Mouse (Mus musculus) bone marrow macrophage, adult 2 months (primary cell): ENCODE measurements around the gene Tmem189. TPM values are rescaled to one million over a fixed set of nuclear protein-coding genes. Genes with fewer than 3 reads are reported as not detected.
A peak's percentile ranks its signal among the peaks of the same experiment; 100 is the strongest.

Experiments
- H3K27ac ChIP-seq: 2 replicates; pipeline ENCODE4 v1.5.1; 2012; ENCODE audit warnings: low read depth, low read length; ENCODE audit not compliant: insufficient read depth
- H3K4me1 ChIP-seq: 2 replicates; pipeline ENCODE4 v1.6.1; 2012; ENCODE audit warnings: low read length; ENCODE audit not compliant: control insufficient read depth, insufficient read depth
- H3K4me3 ChIP-seq: 2 replicates; pipeline ENCODE4 v1.5.1; 2012; ENCODE audit warnings: mild to moderate bottlenecking, low read length, moderate library complexity; ENCODE audit not compliant: insufficient read depth
- CTCF ChIP-seq: IDR thresholded peaks from 2 replicates; pipeline ENCODE4 v1.5.1; 2012; ENCODE audit warnings: low read depth, mild to moderate bottlenecking, low read length, moderate library complexity
- POLR2A ChIP-seq: IDR thresholded peaks from 2 replicates; pipeline ENCODE4 v1.6.1; 2012; ENCODE audit warnings: mild to moderate bottlenecking, low read depth, low read length, borderline replicate concordance
- polyA plus RNA-seq: library from polyadenylated mRNA; stranded (reverse); fragments of >200 nt; gene quantifications from 2 replicates; pipeline ENCODE4 v1.2.4, GENCODE M21; 2012; ENCODE audit not compliant: missing spikeins, insufficient read depth, insufficient read length

Gene Tmem189
- polyA plus RNA-seq, 1 experiment = 138 TPM

DNA sequence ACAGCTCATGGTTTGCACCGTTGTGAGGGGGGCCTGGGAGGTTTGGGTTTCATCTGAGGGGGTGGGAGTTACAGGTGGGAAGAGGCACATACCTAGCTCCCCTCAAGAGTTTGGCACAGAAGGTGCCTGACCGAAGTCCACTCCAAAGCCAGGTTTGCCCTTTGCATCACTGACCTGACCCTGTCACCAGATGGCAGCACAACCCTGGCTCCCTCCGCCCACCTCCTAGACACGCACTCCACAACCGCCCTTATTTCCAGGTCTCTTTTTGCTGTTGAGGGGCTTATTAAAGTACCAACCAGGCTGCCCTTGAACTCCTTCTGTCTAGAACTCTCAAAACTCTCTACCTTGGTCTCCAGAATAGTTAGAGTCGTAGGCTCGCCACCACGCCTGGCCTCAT lies 48.3 kb downstream of the Tmem189 start:
- Histone ChIP-seq H3K4me3 (no peak overlapping the region), H3K27ac (no peak overlapping the region), H3K4me1 (peaks cover 25% of the 10 kb centered on the region)
- TF ChIP-seq CTCF (peak; percentile 79), POLR2A (no peak)

DNA sequence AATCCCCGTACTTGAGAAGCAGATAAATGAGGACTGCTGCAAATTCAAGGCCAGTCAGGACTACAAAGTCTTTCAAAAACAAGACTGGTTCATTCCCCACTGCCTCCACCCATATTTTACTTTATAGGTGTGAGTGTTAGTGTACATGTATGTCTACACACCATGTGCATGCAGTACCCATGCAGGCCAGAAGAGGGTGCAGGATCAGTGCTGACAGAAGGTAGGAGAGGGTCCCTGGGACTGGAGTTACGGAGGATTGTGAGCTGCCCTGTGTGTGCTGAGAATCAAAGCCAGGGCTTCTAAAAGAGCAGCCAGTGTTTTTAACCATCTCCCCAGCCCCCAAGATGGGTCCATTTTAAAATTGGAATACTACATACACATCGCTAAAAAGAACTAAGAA lies 49.3 kb downstream of the Tmem189 start:
- H3K4me1 ChIP-seq = peaks cover 16% of the 10 kb centered on the region
- H3K4me3 ChIP-seq = no peak overlapping the region
- TF ChIP-seq POLR2A = no peak
- TF ChIP-seq CTCF = peak; percentile 49; the same call in 1 of the 2 replicates
- no peak overlapping the region for H3K27ac ChIP-seq

DNA sequence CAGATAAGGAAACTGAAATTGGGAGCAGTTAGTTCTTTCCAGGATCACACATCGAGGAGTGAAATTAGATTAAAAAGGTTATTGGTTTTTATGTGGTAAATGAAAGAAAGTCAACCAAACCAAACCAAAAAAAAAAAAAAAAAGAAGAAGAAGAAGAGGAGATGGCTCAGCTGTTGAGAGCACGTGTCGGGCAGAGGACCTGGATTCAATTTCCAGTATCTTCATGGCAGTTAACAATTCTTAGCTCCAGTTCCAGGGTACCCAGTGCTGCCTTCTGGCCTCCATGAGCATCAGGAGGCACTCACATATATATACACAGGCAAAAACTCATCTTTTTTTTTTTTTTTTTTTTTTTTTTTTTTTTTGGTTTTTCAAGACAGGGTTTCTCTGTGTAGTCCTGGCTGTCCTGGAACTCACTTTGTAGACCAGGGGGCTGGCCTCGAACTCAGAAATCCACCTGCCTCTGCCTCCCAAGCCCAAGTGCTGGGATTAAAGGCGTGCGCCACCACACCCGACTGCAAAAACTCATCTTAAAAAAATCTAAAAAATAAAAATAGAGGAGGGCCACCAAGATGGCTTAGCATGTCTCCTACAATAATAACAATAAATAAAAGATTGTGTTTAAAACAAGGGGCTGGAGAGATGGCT lies 54.6 kb downstream of the Tmem189 start:
- H3K27ac ChIP-seq = peak overlapping the region; percentile 63
- H3K4me1 ChIP-seq = peaks cover 25% of the 10 kb centered on the region
- peak overlapping the region; percentile 37 for H3K4me3 ChIP-seq

DNA sequence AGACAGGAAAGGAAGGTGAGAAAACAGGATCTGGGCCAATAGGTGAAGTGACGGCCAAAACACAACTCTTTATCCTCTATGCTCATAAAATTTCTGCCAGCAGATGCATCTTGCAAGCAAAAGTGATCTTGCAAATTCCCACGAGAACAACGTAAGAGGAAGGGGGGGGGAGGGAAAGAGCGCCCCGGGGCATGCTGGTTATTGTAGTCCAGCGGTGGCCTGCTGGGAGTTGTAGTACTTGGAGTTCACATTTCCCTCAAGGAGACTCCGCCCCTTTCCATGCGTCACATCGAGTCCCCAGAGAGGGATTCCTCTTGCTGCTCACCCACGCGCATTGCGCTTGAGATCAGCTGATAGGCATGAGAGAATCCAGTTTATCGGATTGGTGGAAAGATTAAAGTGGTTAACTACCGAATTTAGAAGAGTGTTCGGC lies 55.3 kb downstream of the Tmem189 start:
- H3K27ac ChIP-seq = peak overlapping the region; percentile 63
- H3K4me1 ChIP-seq = peaks cover 31% of the 10 kb centered on the region
- TF ChIP-seq POLR2A = no peak
- no peak for TF ChIP-seq CTCF
- peak overlapping the region; percentile 38 for H3K4me3 ChIP-seq

More for the DNA sequence above, 54.6 kb downstream of the Tmem189 start:
- no peak for TF ChIP-seq CTCF
- TF ChIP-seq POLR2A = no peak

DNA sequence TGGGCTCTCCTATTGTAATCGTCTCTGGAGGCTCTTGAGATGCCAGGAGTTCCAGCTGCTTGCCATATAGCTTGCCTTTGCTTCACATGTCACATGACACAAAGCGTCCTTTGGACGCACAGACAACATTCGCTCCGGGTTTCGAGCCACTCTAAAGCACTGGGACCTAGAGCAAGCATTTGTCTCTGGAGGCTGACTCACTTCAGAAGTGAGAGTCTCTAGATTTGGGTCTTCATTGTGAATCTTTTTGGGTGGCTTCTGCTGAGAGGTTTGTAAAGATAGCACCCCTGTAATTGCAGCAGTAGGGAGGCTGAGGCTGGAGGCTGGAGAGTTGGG lies 56.1 kb downstream of the Tmem189 start:
- TF ChIP-seq CTCF (no peak), POLR2A (no peak)
- no peak overlapping the region for H3K27ac ChIP-seq
- H3K4me3 ChIP-seq = no peak overlapping the region
- peaks cover 37% of the 10 kb centered on the region for H3K4me1 ChIP-seq

DNA sequence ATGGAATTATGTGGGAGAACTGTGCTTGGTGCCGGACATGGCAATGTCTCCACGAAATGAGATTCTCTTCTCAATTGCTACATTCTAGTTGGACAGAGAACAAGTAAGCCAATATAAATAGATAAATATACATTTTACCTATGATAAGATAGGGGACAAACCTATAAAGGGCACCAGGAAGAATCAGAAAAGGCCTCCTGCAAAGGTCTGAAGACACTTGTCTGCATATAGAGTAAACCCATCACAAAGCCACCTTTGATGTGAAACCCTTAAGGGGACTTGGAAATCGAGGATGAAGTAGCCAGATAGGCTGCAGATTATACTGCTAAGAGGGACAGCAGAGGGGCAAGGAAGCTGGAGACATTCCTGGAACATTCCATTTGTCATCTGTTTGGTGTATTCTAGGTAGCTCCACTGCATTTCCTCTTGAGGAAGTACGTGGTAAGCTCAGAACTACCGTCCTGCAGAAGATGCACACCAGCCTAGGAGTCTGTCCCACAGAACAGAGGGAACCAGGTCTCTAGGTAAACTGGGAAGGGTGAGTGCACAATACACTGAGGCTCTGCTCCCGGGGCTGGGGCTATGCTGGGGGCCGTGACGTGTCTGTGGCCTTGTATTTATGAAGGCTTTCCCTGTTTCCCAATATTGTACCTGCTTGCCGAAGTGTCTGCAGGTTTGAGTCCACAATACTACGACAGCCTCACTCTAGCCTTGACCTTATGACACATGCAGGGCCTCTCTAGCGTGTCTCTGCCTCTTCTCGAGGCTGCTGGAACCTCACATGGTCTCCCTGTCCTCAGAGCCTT lies 56.7 kb downstream of the Tmem189 start:
- TF ChIP-seq POLR2A (no peak), CTCF (no peak)
- Histone ChIP-seq H3K4me3 (peak overlapping the region; percentile 59), H3K27ac (peak overlapping the region; percentile 80), H3K4me1 (peaks cover 37% of the 10 kb centered on the region)

DNA sequence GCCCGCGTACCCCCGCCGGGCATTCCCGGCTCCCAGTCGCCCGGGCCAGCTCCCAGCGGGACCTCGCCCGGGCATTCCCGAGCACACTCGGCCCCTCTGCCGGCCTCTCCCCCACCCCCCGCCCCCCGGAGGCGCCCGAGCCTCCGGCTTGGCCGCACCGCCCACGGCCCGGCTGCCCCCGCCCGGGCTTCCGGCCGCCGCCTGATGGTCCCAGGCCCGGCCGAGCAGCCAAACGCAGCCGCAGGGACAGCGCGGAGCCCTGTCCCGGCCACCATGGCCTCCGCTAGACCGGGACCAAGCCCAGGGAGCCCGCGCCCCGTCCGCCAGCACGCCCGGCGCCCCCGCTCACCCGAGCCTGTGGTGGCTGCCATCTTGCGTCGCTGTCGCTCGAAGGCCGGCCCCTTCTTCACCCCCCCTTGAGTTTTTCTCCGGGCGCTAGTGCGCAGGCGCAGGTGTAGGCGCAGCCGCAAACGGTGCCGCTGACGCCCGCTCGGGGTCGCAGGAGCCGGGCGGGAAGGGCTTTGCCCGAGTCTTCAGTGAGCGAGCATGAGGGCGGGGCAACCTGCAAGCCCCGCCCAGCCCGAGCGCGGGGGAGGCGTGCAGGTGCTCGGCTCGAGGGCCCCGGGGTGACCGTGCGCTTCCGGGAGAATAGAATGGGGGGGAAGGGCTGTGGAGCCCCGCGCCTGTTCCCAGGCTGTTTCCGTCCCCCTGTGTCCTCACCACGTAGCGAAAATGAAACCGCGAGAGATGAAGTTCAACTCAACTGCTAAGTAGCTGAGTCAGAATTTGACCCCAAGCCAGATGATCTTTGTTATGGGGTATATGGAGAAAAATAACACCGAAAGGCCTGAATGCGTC lies 57.8 kb downstream of the Tmem189 start, which contains the start of gene Ube2v1:
Gene Ube2v1, minus strand, starts transcription at position 505 of the 858 bp plus-strand sequence.
- peak within 1 kb of the TSS; percentile 80 for H3K27ac ChIP-seq
- H3K4me1 ChIP-seq = peaks cover 41% of the 10 kb centered on the region
- TF ChIP-seq CTCF (no peak), POLR2A (no peak)
- H3K4me3 ChIP-seq = peak within 1 kb of the TSS; percentile 59

DNA sequence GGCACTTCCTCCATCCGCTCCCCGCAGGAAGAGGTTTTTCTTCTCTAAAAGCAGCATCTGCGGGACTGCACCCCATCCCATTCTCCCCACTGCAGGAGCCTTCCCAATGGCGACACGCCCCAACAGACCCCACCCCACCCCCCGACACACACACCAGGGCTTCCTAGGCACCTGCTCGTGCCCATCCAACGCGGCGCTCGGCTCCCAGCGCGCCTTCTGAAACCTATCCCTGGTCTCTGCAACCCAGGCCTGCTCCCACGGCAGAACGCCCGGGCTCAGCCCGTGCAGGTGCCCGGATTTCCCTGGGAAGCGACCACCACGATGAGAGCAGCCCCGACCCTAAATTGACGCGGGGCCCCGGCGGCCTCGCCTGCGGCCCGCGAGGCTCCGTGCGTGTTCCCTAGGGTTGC lies 58.4 kb downstream of the Tmem189 start:
- H3K27ac ChIP-seq = peak overlapping the region; percentile 50
- TF ChIP-seq CTCF = no peak
- peak overlapping the region; percentile 59 for H3K4me3 ChIP-seq
- H3K4me1 ChIP-seq = peaks cover 41% of the 10 kb centered on the region

DNA sequence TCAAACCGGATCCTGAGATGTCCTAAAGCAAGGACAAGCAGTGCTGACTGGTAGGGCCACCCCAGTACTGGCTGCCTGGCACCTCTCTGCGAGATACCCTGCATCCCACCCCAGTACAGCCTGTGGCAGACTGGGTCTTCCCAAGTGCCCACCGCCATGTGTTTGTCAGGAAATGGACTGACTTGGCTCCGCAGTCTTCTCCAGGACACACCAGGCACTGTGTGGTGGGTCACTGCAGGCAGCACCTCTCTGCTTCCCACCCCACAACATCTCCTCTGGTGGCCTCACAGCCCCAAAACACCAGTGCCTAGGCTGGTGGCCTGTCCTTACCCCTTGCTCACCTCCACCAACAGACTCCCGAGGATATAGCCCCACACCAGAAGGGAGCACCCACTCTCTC lies 59.2 kb downstream of the Tmem189 start:
- Histone ChIP-seq H3K27ac (no peak overlapping the region), H3K4me3 (peak overlapping the region; percentile 59), H3K4me1 (peaks cover 41% of the 10 kb centered on the region)
- TF ChIP-seq CTCF = no peak
- TF ChIP-seq POLR2A = no peak

DNA sequence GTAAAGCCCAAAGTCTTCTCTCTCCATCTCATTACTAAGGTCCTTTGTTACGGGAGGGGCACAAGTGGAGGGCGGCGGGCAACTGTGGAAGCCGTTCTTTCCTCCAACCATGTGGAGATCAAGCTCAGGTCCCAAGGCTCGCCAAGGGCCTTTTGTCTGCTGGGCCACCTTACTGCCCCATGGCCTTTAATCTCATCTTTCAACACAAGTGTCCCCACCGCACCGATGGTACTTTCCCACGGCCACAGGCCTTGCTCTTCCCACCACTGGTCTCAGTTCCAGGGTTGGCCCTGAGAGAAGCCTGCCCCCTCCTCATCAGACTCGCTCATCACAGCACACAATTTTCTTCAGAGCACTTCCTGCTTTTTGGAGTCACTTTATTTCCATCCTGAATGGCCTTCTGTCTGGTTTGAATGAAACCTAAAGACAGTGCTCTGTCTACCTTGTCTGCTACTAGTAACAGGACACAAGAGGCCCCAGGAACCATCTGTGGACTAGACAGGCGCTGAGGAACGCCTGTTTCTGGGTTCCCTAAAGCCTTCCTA lies 59.9 kb downstream of the Tmem189 start:
- H3K4me3 ChIP-seq = no peak overlapping the region
- TF ChIP-seq POLR2A = no peak
- no peak for TF ChIP-seq CTCF
- no peak overlapping the region for H3K27ac ChIP-seq
- H3K4me1 ChIP-seq = peaks cover 40% of the 10 kb centered on the region
